Mouse (Mus musculus) adrenal gland, postnatal 25 days (tissue): ENCODE measurements around the gene Pmepa1. TPM values are rescaled to one million over a fixed set of nuclear protein-coding genes. Genes with fewer than 3 reads are reported as not detected.
A peak's percentile ranks its signal among the peaks of the same experiment; 100 is the strongest.

Source experiments
- DNase-seq: peaks from one replicate; pipeline ENCODE4 v3.0.0; 2021; ENCODE audit warnings: mixed read lengths
- long read RNA-seq: library from polyadenylated mRNA; stranded (forward); transcript quantifications from one replicate; pipeline ENCODE4 v2.0.0, GENCODE M21; 2021
- total RNA-seq: library from RNA; stranded (reverse); gene quantifications from 2 replicates; pipeline ENCODE4 v1.2.3, GENCODE M21; 2021

The Pmepa1 gene
- total RNA-seq = 34.2 and 78.1 TPM in 2 replicates
- long read RNA-seq, full-length matches to known transcripts = 74 of 97 reads
- long read RNA-seq, partial matches to known transcripts = 6 of 97 reads
- long read RNA-seq, other reads (novel, unspliced or antisense) = 17 of 97 reads

DNA sequence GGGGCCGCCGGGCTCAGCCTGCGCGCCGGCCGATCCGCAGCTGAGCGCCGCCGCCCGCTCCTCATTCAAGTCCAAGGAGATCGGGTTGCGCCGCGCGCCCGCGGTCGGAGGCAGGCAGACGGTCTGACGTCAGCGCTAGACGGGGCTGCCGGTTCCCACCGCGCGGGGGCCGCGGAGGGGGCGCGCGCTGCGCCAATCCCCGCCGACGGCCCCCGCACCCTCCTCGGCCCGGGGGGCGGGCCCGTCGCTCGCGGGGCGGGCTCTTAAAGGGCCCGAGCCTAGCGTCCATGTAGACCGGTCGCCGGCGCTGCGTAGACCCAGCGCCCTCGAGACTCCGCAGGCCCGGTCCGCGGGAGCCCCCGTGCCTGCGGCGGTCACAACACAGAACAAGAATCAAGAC is at the start of gene Pmepa1:
TSS of gene Pmepa1 (minus strand) at position 125 of the 400 bp plus-strand sequence.
- peak; percentile 94 for DNase-seq

DNA sequence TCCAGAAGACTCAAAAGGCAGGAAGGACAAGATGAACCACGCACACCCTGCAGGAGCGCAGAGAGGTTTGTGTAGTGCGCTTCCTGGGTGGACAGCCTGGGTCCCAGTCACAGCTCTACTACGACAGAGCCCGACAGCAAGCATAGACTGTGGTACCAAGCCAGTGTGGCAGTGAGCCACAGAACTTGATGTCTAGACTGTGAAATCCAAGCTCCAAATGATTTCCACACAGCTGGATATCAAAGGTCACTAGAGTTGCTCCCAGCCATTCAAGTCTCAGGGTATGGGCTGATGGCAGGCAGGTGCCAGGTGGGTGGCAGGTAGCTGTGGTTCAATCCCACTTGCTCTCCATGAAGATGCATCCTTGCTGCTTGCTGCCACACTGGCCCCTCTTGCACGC is 45.4 kb upstream of the Pmepa1 start:
- DNase-seq = no peak

DNA sequence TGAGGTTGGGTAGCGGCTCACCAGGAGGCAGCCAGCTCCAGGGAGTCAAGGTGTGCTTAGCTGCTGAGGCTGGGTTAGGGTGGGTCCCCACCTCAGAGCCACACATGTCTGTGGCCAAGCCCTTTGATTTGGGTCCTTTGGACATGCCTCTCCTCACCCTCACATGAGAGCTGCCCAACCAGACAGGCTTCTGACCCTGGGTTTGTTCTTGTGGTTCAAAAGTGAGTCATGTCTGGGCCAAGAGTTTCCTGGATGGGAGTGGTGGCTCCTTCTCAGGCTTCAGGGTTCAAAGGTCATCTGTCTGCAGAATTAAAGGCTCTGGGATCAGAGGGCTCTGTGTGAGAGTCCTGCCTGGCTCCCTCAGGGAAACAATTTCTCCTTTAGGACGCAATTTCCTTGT is 44.9 kb upstream of the Pmepa1 start:
- DNase-seq = no peak

DNA sequence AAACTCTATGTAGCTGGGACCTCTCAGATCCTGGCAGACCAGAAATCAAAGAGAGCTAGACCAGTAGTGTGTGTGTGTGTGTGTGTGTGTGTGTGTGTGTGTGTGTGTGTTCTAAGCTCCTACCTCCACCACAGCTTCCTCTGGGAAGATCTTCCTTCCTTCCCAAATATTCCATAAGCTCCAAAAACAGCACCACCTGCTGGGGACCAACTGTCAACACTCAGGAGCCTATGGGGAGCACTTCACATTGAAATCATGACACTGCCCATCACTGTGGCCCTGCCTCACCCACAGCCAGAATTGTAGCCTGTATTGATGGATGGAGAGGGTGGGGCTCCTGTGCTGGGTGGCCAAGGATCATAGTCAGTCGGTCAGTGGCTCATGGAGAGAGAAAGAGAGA is 38.0 kb upstream of the Pmepa1 start:
- DNase-seq = no peak

DNA sequence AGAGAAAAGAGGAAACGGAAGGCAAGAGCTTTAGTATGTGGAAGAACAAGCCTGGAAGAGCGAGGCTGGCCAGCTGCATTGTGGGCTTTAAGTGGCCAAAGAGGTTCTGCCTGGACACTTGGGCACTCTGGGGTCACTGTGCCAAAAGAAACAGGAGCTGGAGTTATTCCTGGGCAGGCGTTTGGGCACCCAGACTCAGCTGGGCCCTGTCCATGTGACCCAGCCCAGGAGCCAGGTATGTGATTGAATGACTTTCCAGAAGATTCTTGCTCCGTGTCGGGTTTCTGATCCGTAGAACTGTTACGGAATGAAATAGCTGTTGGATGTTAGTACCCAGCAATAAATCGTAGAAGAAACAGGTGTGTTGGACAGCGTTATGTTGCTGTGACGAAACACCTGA is 32.2 kb upstream of the Pmepa1 start:
- DNase-seq = no peak

DNA sequence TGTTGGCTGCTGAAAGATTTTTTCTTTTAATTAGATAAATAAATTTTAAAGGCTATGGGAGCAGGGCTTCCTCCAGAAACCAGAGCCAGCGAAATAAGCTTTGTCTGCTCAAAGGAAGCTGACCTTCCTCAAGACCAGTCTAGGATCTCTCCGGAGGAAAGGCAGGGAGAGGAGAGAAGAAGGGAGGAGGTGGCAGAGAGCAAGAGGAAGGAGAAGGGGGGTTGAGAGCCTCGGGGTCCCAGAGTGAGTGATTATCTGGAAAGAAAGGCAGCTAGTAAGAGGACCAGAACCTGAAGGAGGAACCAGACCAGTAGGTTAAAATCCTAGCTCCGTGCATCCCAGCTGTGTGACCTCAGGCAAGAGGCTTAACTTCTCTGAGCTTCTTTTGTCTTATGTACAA is 31.7 kb upstream of the Pmepa1 start:
- DNase-seq = no peak

DNA sequence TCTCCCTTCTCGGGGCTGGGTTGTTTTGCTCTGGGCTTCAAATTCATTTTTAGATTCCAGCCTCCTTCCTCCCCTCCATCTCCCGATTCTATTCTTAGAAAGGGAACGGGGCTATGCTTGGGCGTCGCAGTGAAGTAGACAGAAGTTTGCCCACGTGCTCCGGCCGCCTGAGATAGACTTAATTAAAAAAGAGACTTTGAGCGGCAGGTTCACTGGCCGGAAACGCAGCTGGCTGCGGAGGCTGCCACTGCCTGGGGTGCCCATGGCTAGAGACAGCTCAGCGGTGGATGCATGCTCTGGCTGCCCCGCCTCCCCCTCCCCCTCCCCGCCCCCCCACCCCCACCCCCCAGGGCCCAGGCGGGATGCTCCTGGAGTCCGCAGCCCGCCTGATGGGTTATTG is 31.2 kb upstream of the Pmepa1 start:
- DNase-seq = no peak

DNA sequence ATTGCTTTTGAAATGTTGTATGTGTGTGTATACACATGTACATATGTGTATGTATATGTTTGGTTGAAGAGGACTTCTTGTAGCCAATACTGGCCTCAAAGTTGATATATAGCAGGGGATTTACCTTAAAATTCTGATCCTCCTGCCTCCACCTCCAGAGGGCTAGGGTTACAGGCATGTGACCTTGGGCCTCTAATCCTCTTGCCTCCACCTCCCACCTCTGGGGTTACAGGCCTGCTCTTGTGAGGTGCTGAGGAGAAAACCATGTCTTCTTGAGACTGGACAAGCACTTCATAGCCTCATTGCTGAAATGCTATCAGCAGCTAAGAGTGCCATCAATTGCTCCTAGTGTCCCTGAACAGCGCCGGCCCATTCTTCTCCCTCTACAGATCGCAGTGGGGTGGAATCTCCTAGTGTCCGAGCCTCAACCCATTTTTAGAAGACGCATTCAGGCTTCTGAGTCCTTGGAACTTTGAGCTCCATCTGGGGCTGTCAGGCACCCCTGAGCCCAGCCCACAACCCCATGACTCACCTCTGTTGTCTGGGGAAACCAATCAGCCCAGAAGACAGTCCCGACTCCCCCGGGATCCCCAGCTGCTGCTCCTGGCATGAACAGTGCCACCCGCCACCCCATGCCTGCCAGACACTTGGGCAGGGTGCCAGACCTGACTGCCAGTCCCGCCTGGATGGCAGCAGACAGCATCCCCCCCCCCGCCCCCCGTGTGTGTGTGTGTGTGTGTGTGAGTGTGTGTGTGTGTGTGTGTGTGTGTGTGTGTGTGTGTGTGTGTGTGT is 30.6 kb upstream of the Pmepa1 start:
- DNase-seq = peak; percentile 91

DNA sequence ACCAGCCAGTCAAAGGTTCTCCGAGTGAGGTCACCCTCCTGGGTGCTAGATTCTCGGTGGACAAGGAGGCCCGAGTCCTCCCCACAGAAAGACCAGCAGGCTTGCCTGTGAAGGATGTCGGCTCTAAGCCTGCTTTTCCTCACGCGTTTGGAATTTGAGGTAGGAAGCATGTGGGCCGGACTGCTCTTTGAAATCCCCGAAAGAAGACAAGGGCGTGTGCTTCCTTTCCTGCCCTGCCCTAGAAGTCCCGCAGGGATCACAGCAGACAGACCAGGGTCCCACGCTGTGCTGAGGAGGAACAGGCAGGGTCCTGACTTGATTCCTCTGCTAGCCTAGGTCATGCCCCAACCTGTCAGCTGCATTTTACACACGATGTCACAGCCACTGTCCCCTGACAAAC is 28.7 kb upstream of the Pmepa1 start:
- DNase-seq = no peak

DNA sequence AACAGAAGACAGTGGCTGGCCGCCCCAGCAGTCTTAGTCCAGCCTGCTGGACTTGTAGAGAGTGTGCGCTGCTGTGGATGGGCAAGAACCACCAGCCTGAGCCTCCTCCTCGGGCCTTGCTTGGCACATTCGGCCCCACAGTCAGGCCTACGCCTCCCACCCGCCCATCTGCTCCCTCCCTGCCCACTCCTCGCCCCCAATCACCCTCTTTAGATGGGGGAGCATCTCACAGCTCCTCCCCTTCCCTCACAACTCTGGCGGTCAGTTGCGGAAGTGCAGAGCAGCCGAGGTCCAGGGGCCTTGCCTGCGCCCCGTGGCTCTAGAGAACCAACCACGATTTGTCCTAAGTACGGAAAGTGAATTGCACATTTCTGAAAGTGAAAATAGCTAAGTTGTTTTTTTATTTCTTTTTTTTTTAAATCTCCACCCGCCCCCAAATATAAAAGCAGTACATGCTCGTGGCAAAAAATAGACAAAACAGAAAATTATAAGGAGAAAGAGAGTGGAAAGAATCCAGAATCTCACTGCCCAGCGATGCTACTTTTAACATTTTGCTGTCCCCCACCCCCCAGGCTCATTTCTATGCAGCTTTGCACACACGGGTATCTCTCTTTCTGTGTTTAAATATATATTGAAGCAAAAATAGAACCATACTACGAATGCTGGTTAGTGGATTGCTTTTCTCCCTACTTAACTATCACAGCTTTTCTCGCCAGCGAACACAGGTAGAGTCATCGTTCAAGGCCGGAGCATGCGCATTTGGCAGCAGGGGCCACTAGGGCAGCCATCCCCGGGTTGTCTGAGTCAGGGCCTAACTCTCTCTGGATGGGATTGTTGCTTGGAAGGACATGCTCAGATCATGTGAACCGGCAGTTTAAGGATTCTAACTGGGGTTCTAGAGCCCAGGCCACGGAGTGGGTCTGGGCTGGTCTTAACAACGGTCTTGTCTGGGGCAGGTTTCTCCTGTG is 24.6 kb upstream of the Pmepa1 start:
- DNase-seq = no peak

DNA sequence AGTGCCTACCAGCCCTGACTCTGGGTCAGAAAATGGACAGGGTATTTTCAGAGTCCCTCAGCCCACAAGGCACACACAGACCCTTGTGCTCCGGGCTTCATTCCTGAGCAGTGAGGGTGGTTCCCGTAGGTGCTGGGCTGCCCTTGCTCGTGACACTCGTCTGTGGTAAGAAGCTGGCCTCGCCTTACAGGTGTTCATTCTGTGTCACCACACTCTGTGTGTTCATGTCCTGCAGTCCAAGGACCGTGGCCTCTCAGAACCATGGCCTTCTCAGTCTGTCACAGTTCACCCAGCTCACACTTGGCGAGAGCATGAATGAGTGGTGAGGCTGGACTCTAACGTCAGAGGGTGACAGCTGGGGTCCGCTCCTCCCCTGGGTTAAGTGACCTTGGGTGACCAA is 20.1 kb upstream of the Pmepa1 start:
- no peak for DNase-seq

DNA sequence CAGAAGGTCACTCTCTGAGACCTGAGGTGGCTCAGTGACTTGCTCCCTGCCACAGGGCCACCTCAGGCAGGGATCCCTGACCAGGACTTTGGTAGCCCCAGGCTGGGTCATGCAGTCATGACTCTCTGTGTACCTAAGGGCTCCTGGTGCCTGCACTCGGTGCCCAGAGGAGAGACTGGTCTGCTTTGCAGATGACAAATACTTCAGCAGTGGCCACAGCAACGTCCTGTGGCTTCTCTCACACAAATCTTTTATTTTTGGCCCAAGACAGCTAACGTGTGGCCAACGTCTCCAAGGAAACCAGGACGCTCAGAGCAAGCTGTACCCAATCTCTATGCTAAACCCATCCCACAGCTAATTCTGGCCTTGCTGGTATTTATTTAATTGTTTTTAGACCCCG is 16.7 kb upstream of the Pmepa1 start:
- no peak for DNase-seq

DNA sequence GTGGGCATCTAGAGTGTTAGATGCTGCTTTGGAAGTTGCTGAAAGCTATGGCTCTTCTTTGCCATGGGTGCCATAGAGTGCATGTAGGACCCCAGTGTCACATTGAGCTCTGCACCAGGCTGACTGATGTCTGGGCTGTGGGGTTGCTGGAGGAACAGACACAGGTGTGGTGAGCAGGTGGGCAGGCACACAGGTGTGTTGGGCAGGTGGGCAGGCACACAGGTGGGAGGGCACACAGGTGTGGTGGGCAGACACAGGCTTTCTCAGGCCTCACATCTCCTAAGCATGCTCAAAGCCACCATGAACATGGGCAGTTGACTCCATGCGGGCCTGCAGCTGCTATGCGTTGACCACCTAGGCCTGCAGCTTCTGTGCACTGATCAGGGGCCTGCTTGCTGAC is 16.2 kb upstream of the Pmepa1 start:
- DNase-seq = no peak

DNA sequence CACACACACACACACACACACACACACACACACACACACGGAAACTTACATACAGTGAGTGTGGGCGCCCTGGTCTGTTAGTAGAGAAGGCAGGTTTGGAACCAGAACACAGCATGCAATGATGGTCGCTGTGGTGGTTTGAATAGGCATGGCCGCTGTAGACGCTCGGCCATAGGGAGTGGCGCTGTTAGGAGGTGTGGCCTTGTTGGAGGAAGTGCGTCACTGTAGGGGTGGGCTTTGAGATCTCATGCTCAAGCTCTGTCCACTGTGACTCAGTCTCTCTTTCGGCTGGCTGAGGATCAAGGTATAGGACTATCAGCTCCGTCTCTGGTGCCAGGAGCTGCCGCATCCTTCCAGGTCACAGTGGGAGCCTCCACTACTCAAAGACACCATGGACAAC is 14.6 kb upstream of the Pmepa1 start:
- DNase-seq = no peak

DNA sequence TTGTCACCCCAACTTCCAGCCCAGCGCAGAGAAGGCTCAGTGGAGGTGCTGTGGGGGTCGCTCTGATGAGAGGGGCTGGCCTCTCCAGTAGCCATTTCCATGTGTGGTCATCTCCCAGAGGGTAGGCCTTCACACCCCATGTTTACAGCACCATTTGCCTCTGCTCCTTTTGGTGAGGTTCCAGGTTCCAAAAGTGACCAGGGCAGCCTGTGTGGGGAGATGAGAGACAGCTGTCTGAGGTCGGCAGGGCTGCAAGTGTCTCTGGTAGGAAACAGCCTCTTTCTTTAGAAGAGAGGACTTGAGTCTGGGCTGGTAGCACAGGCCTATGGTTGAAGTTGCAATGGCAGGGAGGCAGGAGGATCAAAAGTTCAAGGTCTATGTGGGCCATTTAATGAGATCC is 13.6 kb upstream of the Pmepa1 start:
- no peak for DNase-seq

DNA sequence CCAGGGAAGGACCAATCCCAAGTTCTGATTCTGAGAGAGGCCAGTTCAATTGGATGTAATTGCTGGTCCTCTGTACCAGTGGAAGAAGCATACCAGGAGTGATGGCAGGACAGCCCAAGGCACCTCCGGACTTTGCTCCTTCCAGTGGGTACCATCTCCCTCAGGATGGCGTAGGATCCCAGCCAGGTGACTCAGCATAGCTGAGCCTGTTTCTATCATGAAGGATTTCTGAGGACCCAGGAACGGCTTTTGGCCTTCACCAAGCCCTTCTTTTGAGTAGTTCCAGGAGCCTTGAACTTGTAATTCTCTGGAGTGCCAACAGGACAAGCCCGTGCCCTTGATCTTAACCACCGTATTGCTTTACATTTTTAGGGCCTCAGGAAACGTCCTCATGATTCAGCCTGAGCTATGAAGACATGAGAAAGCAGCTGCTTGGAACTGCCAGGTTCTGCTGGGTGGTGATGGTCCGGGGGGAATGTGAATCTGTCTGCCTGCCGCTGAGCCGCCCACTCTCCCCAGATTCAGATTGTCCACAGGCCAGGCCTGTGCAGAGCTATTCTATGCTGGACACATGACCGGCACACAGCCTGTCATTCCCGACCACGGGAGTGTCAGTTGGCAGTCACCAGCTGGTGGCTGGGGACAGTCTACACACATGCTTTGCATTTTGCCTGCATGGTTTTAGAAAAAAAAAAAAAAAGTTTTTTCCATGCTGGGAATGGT is 9.6 kb upstream of the Pmepa1 start:
- peak; percentile 54 for DNase-seq

DNA sequence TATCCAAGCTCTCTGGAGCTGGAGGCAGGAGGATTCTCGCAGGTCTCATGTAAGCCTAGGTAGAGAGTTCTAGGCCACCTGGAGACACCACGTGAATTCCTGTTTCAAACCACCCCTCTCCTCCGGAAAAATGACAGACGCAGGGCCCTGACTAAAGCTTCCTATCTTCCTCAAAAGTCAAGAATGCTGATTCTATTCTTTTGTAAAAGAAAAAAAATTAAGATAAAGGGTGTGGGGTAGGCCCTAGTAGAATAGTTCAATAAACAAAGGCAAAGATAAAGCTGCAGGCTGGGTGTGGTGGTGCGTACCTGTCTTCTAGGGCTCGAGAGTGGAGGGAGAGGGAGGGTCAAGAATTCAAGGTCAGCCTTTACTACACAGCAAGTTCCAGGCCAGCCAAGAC is 8.4 kb upstream of the Pmepa1 start:
- DNase-seq = no peak

DNA sequence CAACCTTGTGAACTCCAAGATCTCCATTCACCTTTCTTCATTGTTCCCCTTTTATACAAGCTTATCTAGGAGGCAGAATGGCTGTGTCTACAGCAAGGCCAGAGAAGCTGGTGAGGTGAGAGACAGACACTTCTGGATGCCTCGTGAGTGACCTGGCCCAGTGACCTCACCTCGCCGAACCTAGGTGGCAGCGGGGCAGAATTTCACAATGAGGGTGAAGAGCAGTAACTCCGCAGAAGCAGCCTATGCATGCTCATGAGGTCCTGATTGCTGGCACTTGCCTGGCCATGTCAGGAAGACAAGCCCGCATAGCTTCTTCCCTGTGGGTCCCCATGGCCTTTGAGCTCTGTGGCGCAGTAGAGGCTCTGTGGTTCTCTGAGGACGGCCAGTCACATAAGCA is 5.9 kb upstream of the Pmepa1 start:
- no peak for DNase-seq

DNA sequence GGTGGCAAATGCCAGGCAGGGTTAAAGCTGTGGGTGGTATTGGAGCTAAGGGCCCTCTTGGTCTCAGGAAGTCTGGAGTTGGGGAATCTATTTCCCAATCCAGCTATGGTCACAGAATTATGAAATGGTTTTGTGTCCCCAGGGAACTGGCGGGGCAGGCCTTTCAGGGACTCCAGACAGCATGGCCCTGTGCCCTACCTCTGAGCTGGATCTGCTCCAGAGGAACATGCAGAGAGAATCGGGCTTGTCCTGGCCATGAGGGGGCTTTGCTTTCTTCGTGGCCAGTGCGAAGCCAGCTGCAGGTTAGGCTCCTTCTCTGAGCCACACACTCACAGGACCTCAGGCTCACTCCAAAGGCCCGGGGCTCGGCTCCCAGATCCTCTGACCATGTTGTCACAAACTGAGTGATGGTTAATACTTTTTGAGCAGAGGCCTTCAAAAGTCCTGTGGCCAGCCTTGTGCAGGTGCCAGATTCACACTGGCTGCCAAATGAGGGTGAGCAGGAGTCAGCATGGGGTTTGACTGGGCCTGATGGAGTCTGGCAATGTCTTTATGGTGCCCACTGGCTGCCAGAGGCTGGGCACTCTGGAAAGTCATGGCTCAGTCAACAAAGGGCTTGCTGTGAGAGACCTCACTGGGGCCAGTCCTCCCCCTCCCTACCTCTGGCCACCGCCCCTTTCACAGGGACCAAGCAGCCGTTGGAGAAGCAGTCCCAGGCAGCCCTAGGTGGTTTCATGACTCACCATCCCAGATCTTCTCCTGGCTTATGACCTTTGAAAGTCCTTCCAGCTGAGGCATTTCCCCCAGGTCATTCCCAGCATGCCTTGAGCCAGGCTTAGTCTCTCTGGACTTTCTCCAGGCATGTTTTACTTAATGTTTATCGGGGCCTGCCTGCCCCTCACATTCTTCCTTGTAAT is 4.9 kb upstream of the Pmepa1 start:
- peak; percentile 69 for DNase-seq

DNA sequence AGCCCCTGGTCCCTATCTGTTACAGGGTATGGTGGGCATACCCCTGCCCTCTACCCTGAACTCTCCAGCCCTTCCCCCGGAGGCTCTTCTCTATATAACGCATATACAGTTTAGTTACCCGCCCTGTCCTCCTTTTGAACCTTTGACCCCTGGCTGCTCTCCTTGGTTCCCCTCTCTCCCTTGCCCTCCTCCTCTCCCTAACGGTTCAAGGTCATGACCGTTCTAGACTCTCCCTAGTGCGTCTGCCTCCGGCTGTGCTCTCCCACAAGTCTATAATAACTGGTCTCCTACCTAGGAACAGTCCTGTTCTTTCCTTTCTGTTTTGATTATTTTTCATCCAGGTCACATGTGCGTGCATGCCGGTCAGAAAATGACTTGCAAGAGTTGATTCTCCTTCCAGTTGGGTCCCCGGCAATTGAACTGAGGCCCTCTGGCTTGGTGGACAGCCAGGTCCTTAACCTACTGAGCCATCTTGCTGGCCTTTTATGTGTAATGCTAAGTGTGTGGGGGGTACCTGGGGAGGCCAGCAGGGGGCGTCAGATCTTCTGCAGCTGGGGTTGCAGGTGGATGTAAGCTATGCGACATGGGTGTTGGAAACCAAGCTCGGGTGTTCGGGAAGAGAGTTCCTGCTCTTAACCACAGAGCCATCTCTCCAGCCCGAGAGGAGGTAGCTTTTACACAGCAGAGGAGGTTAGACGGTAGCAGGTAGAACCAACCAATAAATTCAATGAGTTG is 2.7 kb upstream of the Pmepa1 start:
- no peak for DNase-seq

DNA sequence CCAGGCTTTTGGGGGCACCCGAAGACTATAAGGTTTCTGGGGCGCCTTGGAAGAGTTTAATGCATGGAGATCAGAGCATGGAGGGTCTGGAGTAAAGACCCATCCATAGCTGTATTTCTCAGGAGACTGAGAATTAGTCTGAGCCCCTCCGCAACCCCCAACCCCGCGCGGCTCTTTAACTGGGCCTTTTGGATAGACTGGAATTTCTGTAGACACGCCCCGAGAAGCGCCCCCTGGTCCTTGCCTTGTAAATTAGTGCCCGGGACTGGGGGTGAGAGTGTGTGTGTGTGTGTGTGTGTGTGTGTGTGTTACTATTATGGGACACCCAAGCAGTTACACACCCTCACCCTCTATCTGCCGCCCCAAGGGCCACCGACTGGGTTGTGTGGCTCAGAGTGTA is 526 bp upstream of the Pmepa1 start:
- no peak for DNase-seq
